Mouse (Mus musculus) lung, embryonic 14.5 days (tissue): ENCODE data around the gene Slc26a10. TPM values are rescaled to one million over a fixed set of nuclear protein-coding genes. Genes with fewer than 3 reads are reported as not detected.
"Not testable (repeated sequence)": the region's sequence is repeated elsewhere in the genome, so short reads cannot be mapped to it uniquely, and the experiment has no call there.

Experiments used
- ATAC-seq: fragments of 200-750 bp; cut with Nextera tagmentation; 2 replicates; pipeline ENCODE4 v1.8.0; 2017; ENCODE audit warnings: mild to moderate bottlenecking, moderate TSS enrichment, moderate library complexity; ENCODE audit not compliant: insufficient read depth
- DNase-seq: peaks from one replicate; pipeline ENCODE4 v3.0.0-alpha.2; 2015
- H3K27ac ChIP-seq: fragments of 300-500 bp; sonication (generic); 2 replicates; pipeline ENCODE4 v1.5.1; 2014; ENCODE audit warnings: low read depth, mild to moderate bottlenecking, moderate library complexity
- H3K27me3 ChIP-seq: fragments of 300-500 bp; sonication (generic); 2 replicates; pipeline ENCODE4 v1.6.1; 2014; ENCODE audit warnings: low read length, control low read depth; ENCODE audit not compliant: insufficient read depth
- H3K36me3 ChIP-seq: fragments of 300-500 bp; sonication (generic); 2 replicates; pipeline ENCODE4 v1.6.1; 2014; ENCODE audit warnings: control low read depth; ENCODE audit not compliant: insufficient read depth
- H3K4me1 ChIP-seq: fragments of 300-500 bp; sonication (generic); 2 replicates; pipeline ENCODE4 v1.6.1; 2014; ENCODE audit warnings: antibody characterized with exemption, control low read depth; ENCODE audit not compliant: insufficient read depth
- H3K4me2 ChIP-seq: fragments of 300-500 bp; sonication (generic); 2 replicates; pipeline ENCODE4 v1.6.1; 2014; ENCODE audit warnings: mild to moderate bottlenecking
- H3K4me3 ChIP-seq: fragments of 300-500 bp; sonication (generic); 2 replicates; pipeline ENCODE4 v1.5.1; 2014; ENCODE audit warnings: low read depth, low read length
- H3K9ac ChIP-seq: fragments of 300-500 bp; sonication (generic); 2 replicates; pipeline ENCODE4 v1.6.1; 2014
- H3K9me3 ChIP-seq: fragments of 300-500 bp; sonication (generic); 2 replicates; pipeline ENCODE4 v1.6.1; 2016; ENCODE audit warnings: low read depth, low read length, control low read depth
- CTCF ChIP-seq: IDR thresholded peaks from 2 replicates; pipeline ENCODE4 v1.5.1; 2016; ENCODE audit warnings: antibody characterized with exemption, low read depth
- WGBS: fragments of 180-500 bp; shearing (Covaris S2); extraction: QIAGEN DNeasy Blood & Tissue Kit; methylation state at CpG from one replicate; pipeline ENCODE4 v1.1.7; 2014; 5-methylcytosine and 5-hydroxymethylcytosine counted together
- polyA plus RNA-seq: library from polyadenylated mRNA; unstranded; fragments of >200 nt; fragmentation: Nextera tagmentation; extraction: Ambion mirVana; gene quantifications from 2 replicates; pipeline ENCODE4 v1.2.1, GENCODE M21; 2014

The Slc26a10 gene
- polyA plus RNA-seq, 1 experiment from 2014 or later: 0.09 TPM

GRCm38 (mm10) chr10:127194428-127195327, 14.2 kb upstream of the Slc26a10 start:
- peak overlapping the region; percentile 96 for H3K27ac ChIP-seq
- peak overlapping the region; percentile 87 for H3K4me3 ChIP-seq
- H3K9me3 ChIP-seq: no peaks in the 10 kb centered on the region
- peaks cover 42% of the 10 kb centered on the region for H3K36me3 ChIP-seq
- H3K4me2 ChIP-seq: peak overlapping the region; percentile 80
- ATAC-seq: peak; percentile 48
- peaks cover 19% of the 10 kb centered on the region for H3K4me1 ChIP-seq
- peak; percentile 71 for DNase-seq
- H3K9ac ChIP-seq: peak overlapping the region; percentile 92
- no peaks in the 10 kb centered on the region for H3K27me3 ChIP-seq
- no peak for TF ChIP-seq CTCF
- WGBS: 5% methylated on average over 22 of the region's 22 CpGs

DNA sequence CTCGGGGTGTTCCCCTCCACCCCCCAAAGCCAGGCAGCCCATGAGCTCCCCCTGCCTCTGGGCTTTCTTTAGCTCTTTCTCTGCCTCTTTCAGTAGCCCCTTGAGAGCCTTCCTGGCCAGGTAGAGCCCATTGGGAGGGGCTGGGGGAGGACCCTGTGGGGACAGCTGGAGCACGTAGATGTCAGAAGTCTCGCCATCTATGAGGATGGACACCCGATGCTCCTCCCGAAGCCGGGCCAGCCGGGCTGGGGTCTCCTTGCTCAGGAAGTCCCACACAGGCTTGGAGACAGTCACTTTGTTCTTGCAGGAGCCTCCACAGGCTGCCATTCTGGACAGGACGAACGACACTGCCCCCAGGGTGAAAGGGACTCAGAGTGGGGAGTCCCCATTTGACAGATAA, 12.6 kb upstream of the Slc26a10 start:
- peaks cover 20% of the 10 kb centered on the region for H3K4me1 ChIP-seq
- no peak overlapping the region; the same call in 1 of the 2 replicates for H3K27ac ChIP-seq
- no peak for TF ChIP-seq CTCF
- no peak for DNase-seq
- H3K9ac ChIP-seq: no peak overlapping the region
- no peaks in the 10 kb centered on the region for H3K27me3 ChIP-seq
- H3K4me2 ChIP-seq: no peak overlapping the region
- no peak for ATAC-seq
- 75% methylated on average over 9 of the region's 9 CpGs for WGBS
- peaks cover 30% of the 10 kb centered on the region for H3K36me3 ChIP-seq
- no peak overlapping the region for H3K4me3 ChIP-seq
- H3K9me3 ChIP-seq: no peaks in the 10 kb centered on the region

DNA sequence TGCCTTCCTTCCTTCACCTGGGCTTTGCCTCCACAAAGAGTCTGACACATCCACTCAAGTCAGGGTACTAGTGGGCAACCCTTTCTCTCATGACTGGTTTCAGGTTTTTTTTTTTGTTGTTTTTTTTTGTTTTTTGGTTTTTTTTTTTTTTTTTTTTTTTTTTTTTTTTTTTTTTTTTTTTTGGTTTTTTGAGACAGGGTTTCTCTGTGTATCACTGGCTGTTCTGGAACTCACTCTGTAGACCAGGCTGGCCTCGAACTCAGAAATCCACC, 11.5 kb upstream of the Slc26a10 start:
- not testable (repeated sequence) for H3K27me3 ChIP-seq, H3K4me3 ChIP-seq, H3K9ac ChIP-seq, H3K9me3 ChIP-seq, H3K4me2 ChIP-seq, H3K27ac ChIP-seq, ATAC-seq, DNase-seq
- Histone ChIP-seq H3K4me1 (peaks cover 20% of the 10 kb centered on the region), H3K36me3 (peaks cover 23% of the 10 kb centered on the region)
- 79% methylated on average over 1 of the region's 1 CpGs for WGBS

DNA sequence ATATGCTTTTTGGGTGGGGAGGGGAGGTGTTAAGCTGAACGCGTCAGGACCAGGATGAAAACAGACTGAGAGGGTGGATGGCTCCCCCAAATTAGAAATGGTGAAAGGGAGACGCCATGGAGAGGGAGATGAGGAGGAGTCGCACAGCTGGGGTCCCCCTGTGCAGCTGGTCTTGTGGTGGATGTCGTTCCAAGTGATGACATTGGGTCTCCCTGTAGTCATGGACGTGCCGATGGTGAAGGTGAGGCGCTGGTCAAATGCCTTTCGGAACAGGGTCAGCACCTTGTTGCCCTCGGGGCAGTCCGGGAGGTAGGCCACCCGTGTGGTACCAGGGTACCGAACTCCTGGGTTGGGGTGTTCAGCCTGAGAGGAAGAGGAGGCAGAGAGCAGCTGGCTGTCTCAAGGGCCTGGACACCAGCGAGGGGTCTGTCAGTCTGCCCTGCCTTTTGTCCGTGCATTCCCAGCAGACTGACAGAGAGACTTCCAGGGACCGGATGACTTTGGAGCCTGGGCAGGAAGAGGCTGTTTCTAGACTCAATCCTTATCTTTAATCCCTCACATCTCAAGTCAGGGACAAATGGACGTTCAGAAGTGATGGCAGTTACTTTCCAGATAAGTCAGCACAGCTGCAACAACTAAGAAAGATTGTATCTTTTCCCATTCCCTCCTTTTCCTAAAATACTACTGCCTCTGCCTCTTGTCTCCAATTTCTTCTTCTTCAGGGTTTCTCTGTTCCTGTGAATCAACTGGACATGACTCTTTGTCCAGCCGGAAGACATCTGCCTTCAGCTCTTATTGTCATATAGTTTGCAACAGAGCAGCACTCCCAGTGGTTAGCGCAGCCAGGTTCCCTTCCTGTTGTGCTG, 11.0 kb upstream of the Slc26a10 start:
- H3K9ac ChIP-seq: no peak overlapping the region
- H3K9me3 ChIP-seq: no peaks in the 10 kb centered on the region
- no peak for TF ChIP-seq CTCF
- WGBS: 64% methylated on average over 19 of the region's 19 CpGs
- DNase-seq (peak; percentile 54), ATAC-seq (no peak)
- H3K4me1 ChIP-seq: peaks cover 20% of the 10 kb centered on the region
- H3K27me3 ChIP-seq: no peaks in the 10 kb centered on the region
- H3K4me2 ChIP-seq: no peak overlapping the region
- no peak overlapping the region for H3K4me3 ChIP-seq
- H3K36me3 ChIP-seq: peaks cover 29% of the 10 kb centered on the region
- peak overlapping the region; percentile 90 for H3K27ac ChIP-seq

DNA sequence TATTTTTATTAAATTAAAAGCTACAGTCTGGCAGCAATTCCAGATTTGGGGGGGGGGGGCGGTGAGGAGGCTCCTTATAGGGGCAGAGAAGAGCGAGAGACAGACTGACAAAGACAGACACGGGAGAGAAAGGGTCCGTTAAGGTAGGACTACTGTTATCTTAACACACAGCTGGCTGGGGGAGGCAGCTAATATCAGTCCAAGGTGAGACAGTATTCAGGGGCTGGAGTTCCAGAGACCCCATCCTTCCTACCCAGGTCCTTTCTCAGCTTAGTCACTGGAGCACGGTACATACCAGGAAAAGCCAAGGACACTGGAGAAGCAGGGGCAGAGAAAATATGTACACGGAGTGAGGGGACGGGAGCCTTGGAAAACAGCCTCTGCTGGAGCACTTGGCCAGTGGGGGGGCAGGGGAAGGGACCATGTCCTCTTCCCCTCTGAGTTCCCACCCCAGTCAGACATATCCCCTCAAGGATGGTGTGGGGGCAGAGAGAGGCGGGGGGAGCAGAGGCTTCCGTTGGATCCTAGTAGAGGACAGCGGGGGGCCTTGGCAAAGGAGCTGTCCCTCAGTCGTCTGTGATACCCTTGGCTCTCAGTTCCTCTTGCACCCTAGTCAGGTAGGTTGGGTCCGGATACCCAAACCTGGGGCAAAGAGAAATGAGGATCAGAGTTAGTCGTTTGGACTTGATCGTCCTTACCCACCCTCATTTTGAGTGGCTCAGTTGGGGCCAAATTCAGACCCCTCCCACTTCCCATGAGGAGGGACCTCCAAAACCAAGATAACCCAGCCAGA, 10.1 kb upstream of the Slc26a10 start:
- 35% methylated on average over 14 of the region's 14 CpGs for WGBS
- Histone ChIP-seq H3K27me3 (no peaks in the 10 kb centered on the region), H3K9ac (no peak overlapping the region), H3K9me3 (no peaks in the 10 kb centered on the region), H3K4me3 (peak overlapping the region; percentile 67), H3K36me3 (peaks cover 33% of the 10 kb centered on the region), H3K27ac (peak overlapping the region; percentile 90), H3K4me1 (peaks cover 20% of the 10 kb centered on the region), H3K4me2 (peak overlapping the region; percentile 97)
- DNase-seq: no peak
- no peak for TF ChIP-seq CTCF
- ATAC-seq: no peak

DNA sequence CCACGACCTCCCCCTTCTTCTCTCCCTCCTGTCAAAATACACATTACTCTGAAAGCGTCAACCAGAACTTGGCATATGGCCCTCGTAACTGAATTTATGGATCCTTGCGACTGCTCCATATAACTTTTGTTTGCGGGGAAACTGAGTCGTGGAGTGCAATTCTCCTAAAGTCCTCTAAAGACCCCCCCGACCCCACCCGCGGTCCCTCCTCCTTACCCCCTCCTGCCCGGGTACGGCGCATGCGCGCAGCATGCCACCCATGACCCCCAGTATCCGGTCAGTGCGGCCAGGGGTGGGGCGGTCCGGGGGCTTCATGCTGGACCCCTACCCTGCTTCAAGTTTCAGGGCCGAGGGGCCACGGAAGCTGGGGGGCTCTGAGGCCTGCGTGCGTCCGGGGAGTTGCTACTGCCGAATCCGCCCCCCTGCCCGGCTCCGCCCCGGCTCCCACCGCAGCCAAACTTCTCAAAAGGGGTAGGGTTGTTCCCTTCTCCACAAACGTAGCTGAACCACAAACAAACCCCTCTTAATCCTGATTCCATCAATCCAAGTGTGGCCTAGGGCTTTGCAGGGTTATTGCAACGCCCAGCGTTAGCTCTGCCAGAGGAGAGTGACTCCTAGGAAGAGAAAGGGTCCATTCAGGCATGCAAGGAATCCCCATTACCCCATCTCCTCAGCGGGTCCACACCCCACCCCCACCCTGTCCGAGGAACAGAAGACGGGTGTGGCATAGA, 9.4 kb upstream of the Slc26a10 start, which contains the start of gene Arhgef25:
TSS of gene Arhgef25 (minus strand) at position 433 of the 731 bp plus-strand sequence.
- Histone ChIP-seq H3K4me3 (peak within 1 kb of the TSS; percentile 67), H3K9ac (peak within 1 kb of the TSS; percentile 83), H3K27ac (peak within 1 kb of the TSS; percentile 90), H3K9me3 (no peaks in the 10 kb centered on the region), H3K36me3 (peaks cover 40% of the 10 kb centered on the region), H3K27me3 (no peaks in the 10 kb centered on the region), H3K4me1 (peaks cover 20% of the 10 kb centered on the region), H3K4me2 (peak within 1 kb of the TSS; percentile 97)
- peak; percentile 38 for ATAC-seq
- no peak for TF ChIP-seq CTCF
- peak; percentile 78 for DNase-seq
- 1% methylated on average over 35 of the region's 35 CpGs for WGBS
